Mouse (Mus musculus): ENCODE measurements around the gene Nsun3. TPM values are rescaled to one million over a fixed set of nuclear protein-coding genes. Genes with fewer than 3 reads are reported as not detected.

The Nsun3 gene
- total and polyA plus RNA-seq, 2 experiments from 2014 or later: 10.8 to 27.4 TPM

DNA sequence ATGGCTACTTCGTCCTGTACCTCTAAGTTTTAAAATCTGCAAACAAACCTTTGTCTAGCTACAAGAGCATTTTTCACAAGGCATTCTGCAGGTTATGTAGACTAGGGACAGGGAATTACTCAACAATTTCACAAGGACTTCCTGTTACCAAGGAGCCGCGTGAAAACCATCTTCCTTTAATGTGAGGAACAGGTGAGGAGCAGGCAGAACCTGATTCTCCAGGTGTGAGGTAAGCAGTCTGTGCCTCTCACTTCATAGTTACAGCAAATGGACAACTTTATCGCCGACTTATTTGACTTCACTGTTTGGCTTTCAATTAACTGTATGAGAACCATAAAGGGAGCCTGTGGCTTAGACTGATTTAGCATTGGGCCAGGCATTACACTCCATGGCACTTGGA lies 27.9 kb upstream of the Nsun3 start, which contains the start of gene Stx19:
Gene Stx19, plus strand, starts transcription at position 186 of the 400 bp plus-strand sequence.
- Histone ChIP-seq H3K27ac (ENCODE audit: low read depth, low read length) (no peak within 1 kb of the TSS), H3K4me2 (ENCODE audit: low read depth) (no peak within 1 kb of the TSS), H3K4me3 (ENCODE audit: low read depth, low read length) (no peak within 1 kb of the TSS), H3K9ac (no peak within 1 kb of the TSS), H3K4me1 (ENCODE audit: insufficient read depth) (no peaks in the 10 kb centered on the region), H3K9me3 (ENCODE audit: low read length) (no peaks in the 10 kb centered on the region), H3K27me3 (ENCODE audit: insufficient read depth, low read length) (no peaks in the 10 kb centered on the region), H3K36me3 (ENCODE audit: insufficient read depth) (no peaks in the 10 kb centered on the region)
- TF ChIP-seq CTCF (IDR thresholded peaks at IDR 0.05; ENCODE audit: low read depth): no peak
- DNase-seq (no peak), ATAC-seq (no peak)
- WGBS: 91% methylated on average over 5 of the region's 5 CpGs

DNA sequence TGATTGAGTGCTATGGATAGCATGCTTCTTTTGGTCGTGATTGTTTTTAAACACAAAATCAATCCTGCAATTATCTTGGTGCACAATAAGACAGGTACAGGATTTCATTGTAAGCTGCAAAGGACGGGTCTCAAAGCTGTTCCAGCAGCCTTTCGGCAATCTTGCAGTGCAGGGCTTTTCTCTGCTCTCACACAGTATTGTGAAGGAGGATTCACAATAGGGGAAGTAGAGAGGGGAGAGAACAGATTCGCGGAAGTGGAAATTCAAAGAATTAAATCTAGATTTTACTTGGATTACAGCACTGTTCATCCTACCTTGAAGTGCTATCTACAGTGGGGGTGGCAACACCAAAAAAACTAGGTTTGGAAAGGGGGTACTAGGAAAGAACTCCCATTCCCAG lies 27.2 kb upstream of the Nsun3 start:
- Histone ChIP-seq H3K9me3 (ENCODE audit: low read length) (no peaks in the 10 kb centered on the region), H3K36me3 (ENCODE audit: insufficient read depth) (no peaks in the 10 kb centered on the region), H3K27ac (ENCODE audit: low read depth, low read length) (no peak overlapping the region), H3K4me2 (ENCODE audit: low read depth) (no peak overlapping the region), H3K9ac (no peak overlapping the region), H3K4me3 (ENCODE audit: low read depth, low read length) (no peak overlapping the region), H3K27me3 (ENCODE audit: insufficient read depth, low read length) (no peaks in the 10 kb centered on the region), H3K4me1 (ENCODE audit: insufficient read depth) (no peaks in the 10 kb centered on the region)
- DNase-seq (no peak), ATAC-seq (no peak)
- TF ChIP-seq CTCF (IDR thresholded peaks at IDR 0.05; ENCODE audit: low read depth): no peak
- 73% methylated on average over 5 of the region's 5 CpGs for WGBS

- Histone ChIP-seq H3K4me3 (ENCODE audit: low read depth, low read length) (no peak overlapping the region), H3K36me3 (ENCODE audit: insufficient read depth) (0 out of 2 replicates have a peak, but pooled peaks cover 3% of the 10 kb centered on the region), H3K27me3 (ENCODE audit: insufficient read depth, low read length) (no peaks in the 10 kb centered on the region), H3K9me3 (ENCODE audit: low read length) (no peaks in the 10 kb centered on the region), H3K4me2 (ENCODE audit: low read depth) (no peak overlapping the region), H3K4me1 (ENCODE audit: insufficient read depth) (no peaks in the 10 kb centered on the region), H3K9ac (no peak overlapping the region), H3K27ac (ENCODE audit: low read depth, low read length) (no peak overlapping the region)
- 91% methylated on average over 4 of the region's 4 CpGs for WGBS
- no peak for DNase-seq
- TF ChIP-seq CTCF (IDR thresholded peaks at IDR 0.05; ENCODE audit: low read depth): no peak
- no peak for ATAC-seq
Measured at GRCm38 (mm10) chr16:62810855-62811254, 24.2 kb upstream of the Nsun3 start.

GRCm38 (mm10) chr16:62807249-62807979 lies 20.8 kb upstream of the Nsun3 start:
- no peak for TF ChIP-seq CTCF (IDR thresholded peaks at IDR 0.05; ENCODE audit: low read depth)
- DNase-seq (no peak), ATAC-seq (no peak)
- Histone ChIP-seq H3K4me3 (ENCODE audit: low read depth, low read length) (no peak overlapping the region), H3K4me1 (ENCODE audit: insufficient read depth) (no peaks in the 10 kb centered on the region), H3K36me3 (ENCODE audit: insufficient read depth) (peaks cover 11% of the 10 kb centered on the region), H3K9me3 (ENCODE audit: low read length) (no peaks in the 10 kb centered on the region), H3K27me3 (ENCODE audit: insufficient read depth, low read length) (no peaks in the 10 kb centered on the region), H3K27ac (ENCODE audit: low read depth, low read length) (no peak overlapping the region), H3K9ac (no peak overlapping the region), H3K4me2 (ENCODE audit: low read depth) (no peak overlapping the region)
- 61% methylated on average over 8 of the region's 8 CpGs for WGBS

- H3K9me3 ChIP-seq (ENCODE audit: low read length): no peaks in the 10 kb centered on the region
- no peak for ATAC-seq
Measured at GRCm38 (mm10) chr16:62804621-62805020, 18.0 kb upstream of the Nsun3 start.

DNA sequence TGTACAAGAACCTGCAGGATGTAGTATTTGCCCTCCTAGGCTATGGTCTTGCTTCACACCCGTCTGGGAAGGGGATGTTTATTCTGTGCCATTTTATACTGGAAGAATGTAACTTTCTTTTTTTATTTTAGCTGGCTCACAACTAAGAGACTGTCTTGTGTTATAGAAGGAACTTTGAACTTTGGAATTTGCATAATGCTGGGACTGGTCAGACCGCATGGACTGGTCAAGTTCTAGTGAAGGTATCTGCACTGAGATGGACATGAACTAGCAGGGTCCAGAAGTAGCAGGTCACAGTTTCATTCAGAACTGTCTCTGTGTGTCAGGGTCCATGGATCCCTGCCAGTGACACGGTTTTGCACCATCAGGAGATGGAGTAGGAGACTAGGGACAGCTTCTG lies 13.2 kb upstream of the Nsun3 start:
- Histone ChIP-seq H3K9me3 (ENCODE audit: low read length) (no peaks in the 10 kb centered on the region), H3K9ac (no peak overlapping the region), H3K27ac (ENCODE audit: low read depth, low read length) (no peak overlapping the region), H3K4me3 (ENCODE audit: low read depth, low read length) (no peak overlapping the region), H3K4me1 (ENCODE audit: insufficient read depth) (no peaks in the 10 kb centered on the region), H3K27me3 (ENCODE audit: insufficient read depth, low read length) (no peaks in the 10 kb centered on the region), H3K36me3 (ENCODE audit: insufficient read depth) (peaks cover 19% of the 10 kb centered on the region), H3K4me2 (ENCODE audit: low read depth) (no peak overlapping the region)
- DNase-seq (no peak), ATAC-seq (no peak)
- 86% methylated on average over 3 of the region's 3 CpGs for WGBS
- TF ChIP-seq CTCF (IDR thresholded peaks at IDR 0.05; ENCODE audit: low read depth): no peak

More at GRCm38 (mm10) chr16:62804621-62805020, 18.0 kb upstream of the Nsun3 start:
- Histone ChIP-seq H3K27me3 (ENCODE audit: insufficient read depth, low read length) (no peaks in the 10 kb centered on the region), H3K4me3 (ENCODE audit: low read depth, low read length) (no peak overlapping the region), H3K4me1 (ENCODE audit: insufficient read depth) (no peaks in the 10 kb centered on the region), H3K27ac (ENCODE audit: low read depth, low read length) (no peak overlapping the region), H3K4me2 (ENCODE audit: low read depth) (no peak overlapping the region), H3K36me3 (ENCODE audit: insufficient read depth) (peaks cover 20% of the 10 kb centered on the region), H3K9ac (no peak overlapping the region)
- no peak for DNase-seq
- 94% methylated on average over 3 of the region's 3 CpGs for WGBS
- TF ChIP-seq CTCF (IDR thresholded peaks at IDR 0.05; ENCODE audit: low read depth): no peak

DNA sequence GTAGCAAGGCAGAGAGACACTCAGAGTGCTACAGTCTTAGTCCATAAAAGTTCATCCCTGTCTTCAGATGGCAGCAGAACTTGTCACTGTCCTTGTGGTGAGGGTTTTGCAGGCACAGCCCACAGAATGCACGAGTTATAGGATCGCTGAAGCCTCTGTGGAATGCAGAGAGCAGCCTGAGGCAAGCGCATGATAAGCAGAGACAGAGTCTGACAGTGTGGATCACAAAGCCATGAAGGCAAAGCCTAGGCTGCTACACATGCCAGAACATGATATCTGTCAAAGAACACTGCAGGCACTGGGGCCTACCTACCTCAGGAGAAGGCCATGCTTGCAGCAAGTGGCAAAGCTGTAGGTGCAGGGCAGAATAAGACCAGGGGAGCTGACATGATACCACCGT lies 12.8 kb upstream of the Nsun3 start:
- no peak for DNase-seq
- ATAC-seq: no peak
- Histone ChIP-seq H3K9ac (no peak overlapping the region), H3K27me3 (ENCODE audit: insufficient read depth, low read length) (no peaks in the 10 kb centered on the region), H3K36me3 (ENCODE audit: insufficient read depth) (peaks cover 19% of the 10 kb centered on the region), H3K9me3 (ENCODE audit: low read length) (no peaks in the 10 kb centered on the region), H3K4me3 (ENCODE audit: low read depth, low read length) (no peak overlapping the region), H3K4me2 (ENCODE audit: low read depth) (no peak overlapping the region), H3K4me1 (ENCODE audit: insufficient read depth) (no peaks in the 10 kb centered on the region), H3K27ac (ENCODE audit: low read depth, low read length) (no peak overlapping the region)
- TF ChIP-seq CTCF (IDR thresholded peaks at IDR 0.05; ENCODE audit: low read depth): no peak
- WGBS: 89% methylated on average over 4 of the region's 4 CpGs
